Mouse (Mus musculus): ENCODE results near the gene Oard1. TPM values are rescaled to one million over a fixed set of nuclear protein-coding genes. Genes with fewer than 3 reads are reported as not detected.

Oard1 gene
- polyA plus RNA-seq, 1 experiment from 2014 or later: 41.5 TPM

GRCm38 (mm10) chr17:48454190-48454589 is 44.4 kb downstream of the Oard1 start:
- Histone ChIP-seq H3K27me3 (ENCODE audit: control insufficient read depth, insufficient read depth, low read depth, low read length) (no peaks in the 10 kb centered on the region), H3K9ac (ENCODE audit: low read depth, low read length) (peak overlapping the region; percentile 22; the same call in 1 of the 2 replicates), H3K4me2 (ENCODE audit: low read depth, low read length) (peak overlapping the region; percentile 43), H3K27ac (ENCODE audit: low read length) (peak overlapping the region; percentile 55), H3K4me1 (ENCODE audit: control insufficient read depth, low read depth, low read length) (peaks cover 49% of the 10 kb centered on the region), H3K9me3 (replicated peaks; ENCODE audit: control insufficient read depth, low read length) (no peaks in the 10 kb centered on the region), H3K36me3 (ENCODE audit: control insufficient read depth, insufficient read depth) (no peaks in the 10 kb centered on the region), H3K4me3 (ENCODE audit: low read depth, low read length) (peak overlapping the region; percentile 44)
- no peak for ATAC-seq (ENCODE audit: low read depth)
- WGBS (ENCODE audit: insufficient replicate concordance): 55% methylated on average over 7 of the region's 7 CpGs

DNA sequence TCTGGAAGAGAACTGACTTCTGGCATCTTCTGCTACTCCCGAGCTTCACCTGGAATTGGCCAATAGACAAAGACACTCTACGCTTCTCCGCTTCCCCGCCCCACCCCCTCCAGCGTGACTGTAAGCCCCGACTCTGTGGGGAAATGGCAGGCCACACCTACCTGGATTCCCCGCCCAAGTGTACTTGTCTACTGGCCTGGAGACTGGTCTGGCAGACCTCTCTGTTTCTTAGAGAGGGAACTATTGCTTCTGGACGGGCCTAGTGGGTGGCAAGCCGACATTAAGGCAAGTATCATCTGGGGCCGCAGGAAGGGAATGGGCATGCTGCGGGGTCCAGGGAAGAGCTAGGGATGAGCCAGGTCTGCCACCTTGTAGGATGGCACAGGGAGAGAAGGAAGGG is 44.9 kb downstream of the Oard1 start, which contains the start of gene Unc5cl:
Unc5cl (plus strand) TSS at position 214 of the 400 bp plus-strand sequence.
- no peaks in the 10 kb centered on the region for H3K36me3 ChIP-seq (ENCODE audit: control insufficient read depth, insufficient read depth)
- no peaks in the 10 kb centered on the region for H3K27me3 ChIP-seq (ENCODE audit: control insufficient read depth, insufficient read depth, low read depth, low read length)
- peak within 1 kb of the TSS; percentile 44 for H3K4me3 ChIP-seq (ENCODE audit: low read depth, low read length)
- H3K9ac ChIP-seq (ENCODE audit: low read depth, low read length): peak within 1 kb of the TSS; percentile 56
- peak within 1 kb of the TSS; percentile 55 for H3K27ac ChIP-seq (ENCODE audit: low read length)
- H3K4me1 ChIP-seq (ENCODE audit: control insufficient read depth, low read depth, low read length): peaks cover 46% of the 10 kb centered on the region
- 40% methylated on average over 11 of the region's 11 CpGs for WGBS (ENCODE audit: insufficient replicate concordance)
- no peak for ATAC-seq (ENCODE audit: low read depth)
- peak within 1 kb of the TSS; percentile 43 for H3K4me2 ChIP-seq (ENCODE audit: low read depth, low read length)
- no peaks in the 10 kb centered on the region for H3K9me3 ChIP-seq (replicated peaks; ENCODE audit: control insufficient read depth, low read length)

DNA sequence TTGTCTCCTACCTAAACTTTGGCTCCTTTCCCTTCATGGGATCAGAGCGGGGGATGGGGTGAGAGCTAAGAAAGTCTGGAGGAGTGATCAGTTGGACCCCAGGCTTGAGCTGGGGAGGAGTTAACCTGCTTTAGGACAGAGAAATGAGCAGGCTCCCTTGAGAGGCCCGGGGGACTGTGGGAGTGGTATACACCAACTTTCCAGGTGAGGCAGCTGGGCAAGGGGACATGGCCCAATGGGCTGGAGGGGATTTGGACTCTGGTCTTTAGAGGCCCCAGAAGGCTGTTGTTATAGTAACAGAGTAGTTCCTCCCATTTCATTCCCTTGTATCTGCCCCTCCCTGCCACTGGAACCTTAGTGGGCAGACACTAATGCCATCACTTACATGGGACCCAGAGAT is 46.1 kb downstream of the Oard1 start:
- ATAC-seq (ENCODE audit: low read depth): no peak
- peak overlapping the region; percentile 10; the same call in 1 of the 2 replicates for H3K4me2 ChIP-seq (ENCODE audit: low read depth, low read length)
- WGBS (ENCODE audit: insufficient replicate concordance): 82% methylated on average over 2 of the region's 2 CpGs
- 0 out of 2 replicates have a peak overlapping the region, but pooled peaks have one; percentile 4 for H3K27ac ChIP-seq (ENCODE audit: low read length)
- no peaks in the 10 kb centered on the region for H3K9me3 ChIP-seq (replicated peaks; ENCODE audit: control insufficient read depth, low read length)
- H3K36me3 ChIP-seq (ENCODE audit: control insufficient read depth, insufficient read depth): no peaks in the 10 kb centered on the region
- peak overlapping the region; percentile 44 for H3K4me3 ChIP-seq (ENCODE audit: low read depth, low read length)
- H3K27me3 ChIP-seq (ENCODE audit: control insufficient read depth, insufficient read depth, low read depth, low read length): no peaks in the 10 kb centered on the region
- H3K9ac ChIP-seq (ENCODE audit: low read depth, low read length): peak overlapping the region; percentile 6; the same call in 1 of the 2 replicates
- peaks cover 40% of the 10 kb centered on the region for H3K4me1 ChIP-seq (ENCODE audit: control insufficient read depth, low read depth, low read length)

DNA sequence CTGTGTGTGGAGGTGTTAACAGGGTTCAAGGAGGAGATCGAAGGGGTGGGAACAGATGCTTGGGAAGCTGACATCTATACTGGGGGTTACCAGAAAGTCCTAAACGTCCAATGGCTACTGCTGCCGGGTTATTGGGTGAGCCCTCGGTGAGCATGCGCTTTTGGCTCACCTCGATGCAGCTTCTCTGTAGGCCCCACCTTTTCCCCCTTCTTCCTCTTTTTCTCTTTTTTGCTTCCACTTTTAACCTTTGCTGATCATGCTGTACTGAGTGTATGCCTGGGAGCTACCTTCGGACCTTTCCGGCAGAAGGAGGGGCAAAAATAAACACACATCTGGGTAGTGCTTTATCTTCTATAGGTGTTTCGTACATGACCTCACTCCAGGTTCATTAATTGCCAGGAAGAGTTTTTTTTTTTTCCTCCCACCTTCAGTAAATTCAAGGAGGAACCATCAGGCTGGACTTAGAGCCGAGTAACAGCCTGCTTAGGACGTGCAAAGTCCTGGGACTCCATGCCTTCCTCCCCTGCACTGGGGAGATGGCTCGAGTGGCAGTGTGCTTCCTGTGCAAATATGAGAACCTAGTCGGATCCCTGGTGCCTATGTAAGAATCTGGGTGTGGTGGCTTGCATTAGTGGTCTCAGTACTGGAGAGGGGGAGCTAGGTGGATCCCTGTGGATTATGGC is 48.3 kb downstream of the Oard1 start:
- Histone ChIP-seq H3K9ac (ENCODE audit: low read depth, low read length) (no peak overlapping the region), H3K4me1 (ENCODE audit: control insufficient read depth, low read depth, low read length) (peaks cover 28% of the 10 kb centered on the region)

DNA sequence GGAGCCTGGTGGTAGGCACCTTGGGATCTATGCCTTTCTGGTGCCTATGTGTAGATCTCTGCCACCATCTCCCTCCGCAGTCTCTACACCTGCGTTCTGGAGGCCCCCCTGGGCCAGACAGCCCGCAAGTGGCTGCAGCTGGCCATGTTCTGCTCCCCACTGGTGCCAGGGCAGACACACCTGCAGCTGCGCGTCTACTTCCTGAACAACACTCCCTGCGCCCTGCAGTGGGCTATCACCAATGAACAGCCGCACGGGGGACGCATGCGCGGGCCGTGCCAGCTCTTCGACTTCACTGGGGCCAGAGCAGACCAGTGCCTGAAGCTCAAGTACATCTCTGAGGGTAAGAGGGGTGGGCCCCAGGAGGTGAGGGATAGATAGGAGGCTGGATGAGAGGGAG is 52.3 kb downstream of the Oard1 start:
- Histone ChIP-seq H3K9ac (ENCODE audit: low read depth, low read length) (no peak overlapping the region), H3K4me1 (ENCODE audit: control insufficient read depth, low read depth, low read length) (peaks cover 16% of the 10 kb centered on the region), H3K27me3 (ENCODE audit: control insufficient read depth, insufficient read depth, low read depth, low read length) (no peaks in the 10 kb centered on the region), H3K4me3 (ENCODE audit: low read depth, low read length) (no peak overlapping the region), H3K27ac (ENCODE audit: low read length) (no peak overlapping the region), H3K36me3 (ENCODE audit: control insufficient read depth, insufficient read depth) (no peaks in the 10 kb centered on the region), H3K4me2 (ENCODE audit: low read depth, low read length) (no peak overlapping the region), H3K9me3 (replicated peaks; ENCODE audit: control insufficient read depth, low read length) (no peaks in the 10 kb centered on the region)
- WGBS (ENCODE audit: insufficient replicate concordance): 79% methylated on average over 13 of the region's 13 CpGs
- no peak for ATAC-seq (ENCODE audit: low read depth)

More for the DNA sequence above, 48.3 kb downstream of the Oard1 start:
- WGBS (ENCODE audit: insufficient replicate concordance): 43% methylated on average over 13 of the region's 13 CpGs
- ATAC-seq (ENCODE audit: low read depth): no peak
- Histone ChIP-seq H3K27ac (ENCODE audit: low read length) (no peak overlapping the region), H3K4me3 (ENCODE audit: low read depth, low read length) (no peak overlapping the region), H3K9me3 (replicated peaks; ENCODE audit: control insufficient read depth, low read length) (no peaks in the 10 kb centered on the region), H3K36me3 (ENCODE audit: control insufficient read depth, insufficient read depth) (no peaks in the 10 kb centered on the region), H3K4me2 (ENCODE audit: low read depth, low read length) (no peak overlapping the region), H3K27me3 (ENCODE audit: control insufficient read depth, insufficient read depth, low read depth, low read length) (no peaks in the 10 kb centered on the region)

DNA sequence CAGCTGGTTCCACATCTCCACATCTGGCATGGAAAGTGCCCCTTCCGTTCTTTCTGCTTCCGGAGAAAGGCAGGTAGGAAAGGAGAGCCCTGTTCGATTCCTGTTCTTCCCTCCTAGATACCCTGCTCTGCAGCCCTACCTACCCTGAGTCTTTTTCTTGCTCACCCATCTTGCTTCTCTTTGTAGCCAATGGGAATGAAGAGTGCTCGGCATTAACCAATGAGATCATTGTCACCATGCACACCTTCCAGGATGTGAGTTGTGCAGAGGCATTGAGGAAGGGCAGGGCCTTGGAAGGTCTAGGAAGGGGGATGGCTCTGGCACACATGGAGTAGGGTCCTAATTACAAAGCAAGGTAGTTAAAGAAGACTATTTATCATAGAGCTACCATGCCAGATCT is 53.6 kb downstream of the Oard1 start:
- Histone ChIP-seq H3K4me2 (ENCODE audit: low read depth, low read length) (no peak overlapping the region), H3K9ac (ENCODE audit: low read depth, low read length) (no peak overlapping the region), H3K36me3 (ENCODE audit: control insufficient read depth, insufficient read depth) (no peaks in the 10 kb centered on the region), H3K4me1 (ENCODE audit: control insufficient read depth, low read depth, low read length) (peaks cover 12% of the 10 kb centered on the region), H3K4me3 (ENCODE audit: low read depth, low read length) (no peak overlapping the region), H3K27me3 (ENCODE audit: control insufficient read depth, insufficient read depth, low read depth, low read length) (no peaks in the 10 kb centered on the region), H3K9me3 (replicated peaks; ENCODE audit: control insufficient read depth, low read length) (no peaks in the 10 kb centered on the region), H3K27ac (ENCODE audit: low read length) (no peak overlapping the region)
- no peak for ATAC-seq (ENCODE audit: low read depth)
- 83% methylated on average over 4 of the region's 4 CpGs for WGBS (ENCODE audit: insufficient replicate concordance)

Other genes with a start within 250 kb of the Oard1 start
- gene A530064D06Rik, start 242.7 kb upstream of the Oard1 start, polyA plus RNA-seq (2015; fragmentation: Nextera tagmentation; extraction: Ambion mirVana): 1.1 and 1.2 TPM in 2 replicates
- 1.6 TPM in 2 replicates for gene Trem1, start 177.2 kb upstream of the Oard1 start, polyA plus RNA-seq (2015; fragmentation: Nextera tagmentation; extraction: Ambion mirVana)
- gene Trem3, start 162.2 kb upstream of the Oard1 start, polyA plus RNA-seq (2015; fragmentation: Nextera tagmentation; extraction: Ambion mirVana): 9.0 TPM in 2 replicates
- gene Treml4, start 145.7 kb upstream of the Oard1 start, polyA plus RNA-seq (2015; fragmentation: Nextera tagmentation; extraction: Ambion mirVana): 4.6 and 5.0 TPM in 2 replicates
- 3.4 and 3.5 TPM in 2 replicates for gene Treml2, start 110.5 kb upstream of the Oard1 start, polyA plus RNA-seq (2015; fragmentation: Nextera tagmentation; extraction: Ambion mirVana)
- gene B430306N03Rik, start 93.9 kb upstream of the Oard1 start, polyA plus RNA-seq (2015; fragmentation: Nextera tagmentation; extraction: Ambion mirVana): 4.0 and 4.1 TPM in 2 replicates
- gene Trem2, start 63.6 kb upstream of the Oard1 start, polyA plus RNA-seq (2015; fragmentation: Nextera tagmentation; extraction: Ambion mirVana): 2.7 and 3.0 TPM in 2 replicates
- gene Treml1, start 50.1 kb upstream of the Oard1 start, polyA plus RNA-seq (2015; fragmentation: Nextera tagmentation; extraction: Ambion mirVana): 14.5 and 15.3 TPM in 2 replicates
- gene Nfya, start 108 bp upstream of the Oard1 start, polyA plus RNA-seq (2015; fragmentation: Nextera tagmentation; extraction: Ambion mirVana): 6.6 and 7.0 TPM in 2 replicates
- gene Apobec2, start 22.9 kb downstream of the Oard1 start, polyA plus RNA-seq (2015; fragmentation: Nextera tagmentation; extraction: Ambion mirVana): 2.5 and 4.3 TPM in 2 replicates
- gene Tspo2, start 41.5 kb downstream of the Oard1 start, polyA plus RNA-seq (2015; fragmentation: Nextera tagmentation; extraction: Ambion mirVana): 193 and 203 TPM in 2 replicates
- gene Unc5cl, start 44.9 kb downstream of the Oard1 start, polyA plus RNA-seq (2015; fragmentation: Nextera tagmentation; extraction: Ambion mirVana): 4.2 and 4.3 TPM in 2 replicates

Measured in liver, embryonic 16.5 days (tissue).